Mouse (Mus musculus): ENCODE measurements around the gene Pja2. TPM values are rescaled to one million over a fixed set of nuclear protein-coding genes. Genes with fewer than 3 reads are reported as not detected.

Pja2 gene
- polyA plus RNA-seq, 1 experiment from 2014 or later = 72.5 TPM

- ATAC-seq (replicated peaks; ENCODE audit: low FRiP score) = no peak
- H3K9ac ChIP-seq (ENCODE audit: low read length) = no peak overlapping the region
- WGBS = 91% methylated on average over 4 of the region's 4 CpGs
- no peak overlapping the region for H3K27ac ChIP-seq (ENCODE audit: low read depth, low read length)
- H3K4me3 ChIP-seq (ENCODE audit: low read depth, low read length) = no peak overlapping the region
- no peak for DNase-seq (ENCODE audit: low spot score)
- H3K36me3 ChIP-seq (ENCODE audit: control insufficient read depth, insufficient read depth, low read length) = no peaks in the 10 kb centered on the region; the same call in 1 of the 2 replicates
- H3K4me1 ChIP-seq (replicated peaks; ENCODE audit: control insufficient read depth, insufficient read depth, low read length) = no peaks in the 10 kb centered on the region
- no peak overlapping the region for H3K4me2 ChIP-seq (ENCODE audit: low read depth, low read length, severe bottlenecking)
- H3K9me3 ChIP-seq (ENCODE audit: control insufficient read depth, low read length) = no peaks in the 10 kb centered on the region
- no peaks in the 10 kb centered on the region for H3K27me3 ChIP-seq (ENCODE audit: control insufficient read depth, insufficient read depth, low read length)
These were observed 56.5 kb downstream of the Pja2 start for GRCm38 (mm10) chr17:64275188-64275587.

GRCm38 (mm10) chr17:64274341-64275105 is 57.2 kb downstream of the Pja2 start:
- DNase-seq (ENCODE audit: low spot score) (no peak), ATAC-seq (replicated peaks; ENCODE audit: low FRiP score) (0 out of 2 replicates have a peak, but pooled peaks have one; percentile 5)
- Histone ChIP-seq H3K27me3 (ENCODE audit: control insufficient read depth, insufficient read depth, low read length) (no peaks in the 10 kb centered on the region), H3K9ac (ENCODE audit: low read length) (no peak overlapping the region), H3K27ac (ENCODE audit: low read depth, low read length) (no peak overlapping the region), H3K36me3 (ENCODE audit: control insufficient read depth, insufficient read depth, low read length) (no peaks in the 10 kb centered on the region; the same call in 1 of the 2 replicates), H3K4me1 (replicated peaks; ENCODE audit: control insufficient read depth, insufficient read depth, low read length) (no peaks in the 10 kb centered on the region), H3K4me3 (ENCODE audit: low read depth, low read length) (no peak overlapping the region), H3K9me3 (ENCODE audit: control insufficient read depth, low read length) (no peaks in the 10 kb centered on the region), H3K4me2 (ENCODE audit: low read depth, low read length, severe bottlenecking) (no peak overlapping the region)
- WGBS = 95% methylated on average over 10 of the region's 10 CpGs

- H3K27me3 ChIP-seq (ENCODE audit: control insufficient read depth, insufficient read depth, low read length) = no peaks in the 10 kb centered on the region
- H3K9me3 ChIP-seq (ENCODE audit: control insufficient read depth, low read length) = no peaks in the 10 kb centered on the region
- no peak overlapping the region for H3K4me3 ChIP-seq (ENCODE audit: low read depth, low read length)
- 76% methylated on average over 1 of the region's 1 CpGs for WGBS
- ATAC-seq (replicated peaks; ENCODE audit: low FRiP score) (no peak), DNase-seq (ENCODE audit: low spot score) (no peak)
- no peaks in the 10 kb centered on the region for H3K4me1 ChIP-seq (replicated peaks; ENCODE audit: control insufficient read depth, insufficient read depth, low read length)
- H3K4me2 ChIP-seq (ENCODE audit: low read depth, low read length, severe bottlenecking) = no peak overlapping the region
- no peak overlapping the region for H3K9ac ChIP-seq (ENCODE audit: low read length)
- no peak overlapping the region for H3K27ac ChIP-seq (ENCODE audit: low read depth, low read length)
- H3K36me3 ChIP-seq (ENCODE audit: control insufficient read depth, insufficient read depth, low read length) = no peaks in the 10 kb centered on the region
These were observed 71.1 kb downstream of the Pja2 start for GRCm38 (mm10) chr17:64260571-64260970.

- Histone ChIP-seq H3K9me3 (ENCODE audit: control insufficient read depth, low read length) (no peaks in the 10 kb centered on the region), H3K9ac (ENCODE audit: low read length) (no peak overlapping the region), H3K4me3 (ENCODE audit: low read depth, low read length) (no peak overlapping the region), H3K4me2 (ENCODE audit: low read depth, low read length, severe bottlenecking) (no peak overlapping the region), H3K36me3 (ENCODE audit: control insufficient read depth, insufficient read depth, low read length) (no peaks in the 10 kb centered on the region), H3K27ac (ENCODE audit: low read depth, low read length) (no peak overlapping the region), H3K4me1 (replicated peaks; ENCODE audit: control insufficient read depth, insufficient read depth, low read length) (no peaks in the 10 kb centered on the region), H3K27me3 (ENCODE audit: control insufficient read depth, insufficient read depth, low read length) (no peaks in the 10 kb centered on the region)
- 54% methylated on average over 3 of the region's 3 CpGs for WGBS
- ATAC-seq (replicated peaks; ENCODE audit: low FRiP score) (no peak), DNase-seq (ENCODE audit: low spot score) (no peak)
These were observed 83.5 kb downstream of the Pja2 start for GRCm38 (mm10) chr17:64248246-64248645.

GRCm38 (mm10) chr17:64242898-64243297 is 88.8 kb downstream of the Pja2 start:
- H3K36me3 ChIP-seq (ENCODE audit: control insufficient read depth, insufficient read depth, low read length) = no peaks in the 10 kb centered on the region
- no peaks in the 10 kb centered on the region for H3K9me3 ChIP-seq (ENCODE audit: control insufficient read depth, low read length)
- 78% methylated on average over 12 of the region's 12 CpGs for WGBS
- no peak overlapping the region for H3K4me3 ChIP-seq (ENCODE audit: low read depth, low read length)
- H3K4me2 ChIP-seq (ENCODE audit: low read depth, low read length, severe bottlenecking) = no peak overlapping the region
- H3K9ac ChIP-seq (ENCODE audit: low read length) = no peak overlapping the region
- DNase-seq (ENCODE audit: low spot score) = no peak
- no peak for ATAC-seq (replicated peaks; ENCODE audit: low FRiP score)
- H3K4me1 ChIP-seq (replicated peaks; ENCODE audit: control insufficient read depth, insufficient read depth, low read length) = no peaks in the 10 kb centered on the region
- no peaks in the 10 kb centered on the region for H3K27me3 ChIP-seq (ENCODE audit: control insufficient read depth, insufficient read depth, low read length)
- no peak overlapping the region for H3K27ac ChIP-seq (ENCODE audit: low read depth, low read length)

- no peak overlapping the region for H3K4me2 ChIP-seq (ENCODE audit: low read depth, low read length, severe bottlenecking)
- no peaks in the 10 kb centered on the region for H3K9me3 ChIP-seq (ENCODE audit: control insufficient read depth, low read length)
- H3K4me3 ChIP-seq (ENCODE audit: low read depth, low read length) = no peak overlapping the region
- no peaks in the 10 kb centered on the region for H3K36me3 ChIP-seq (ENCODE audit: control insufficient read depth, insufficient read depth, low read length)
- no peaks in the 10 kb centered on the region for H3K27me3 ChIP-seq (ENCODE audit: control insufficient read depth, insufficient read depth, low read length)
- no peak for DNase-seq (ENCODE audit: low spot score)
- ATAC-seq (replicated peaks; ENCODE audit: low FRiP score) = no peak
- H3K9ac ChIP-seq (ENCODE audit: low read length) = no peak overlapping the region
- H3K4me1 ChIP-seq (replicated peaks; ENCODE audit: control insufficient read depth, insufficient read depth, low read length) = no peaks in the 10 kb centered on the region
- no peak overlapping the region for H3K27ac ChIP-seq (ENCODE audit: low read depth, low read length)
- WGBS = 73% methylated on average over 9 of the region's 9 CpGs
These were observed 89.3 kb downstream of the Pja2 start for GRCm38 (mm10) chr17:64242310-64242859.

GRCm38 (mm10) chr17:64241544-64242292 is 90.0 kb downstream of the Pja2 start:
- no peaks in the 10 kb centered on the region for H3K4me1 ChIP-seq (replicated peaks; ENCODE audit: control insufficient read depth, insufficient read depth, low read length)
- ATAC-seq (replicated peaks; ENCODE audit: low FRiP score) (no peak), DNase-seq (ENCODE audit: low spot score) (no peak)
- no peaks in the 10 kb centered on the region for H3K9me3 ChIP-seq (ENCODE audit: control insufficient read depth, low read length)
- no peak overlapping the region for H3K9ac ChIP-seq (ENCODE audit: low read length)
- H3K4me2 ChIP-seq (ENCODE audit: low read depth, low read length, severe bottlenecking) = no peak overlapping the region
- H3K27ac ChIP-seq (ENCODE audit: low read depth, low read length) = no peak overlapping the region
- H3K36me3 ChIP-seq (ENCODE audit: control insufficient read depth, insufficient read depth, low read length) = no peaks in the 10 kb centered on the region
- no peaks in the 10 kb centered on the region for H3K27me3 ChIP-seq (ENCODE audit: control insufficient read depth, insufficient read depth, low read length)
- no peak overlapping the region for H3K4me3 ChIP-seq (ENCODE audit: low read depth, low read length)
- 86% methylated on average over 11 of the region's 11 CpGs for WGBS

GRCm38 (mm10) chr17:64232134-64232533 is 99.6 kb downstream of the Pja2 start:
- Histone ChIP-seq H3K36me3 (ENCODE audit: control insufficient read depth, insufficient read depth, low read length) (no peaks in the 10 kb centered on the region), H3K4me3 (ENCODE audit: low read depth, low read length) (no peak overlapping the region)

More at GRCm38 (mm10) chr17:64232134-64232533, 99.6 kb downstream of the Pja2 start:
- ATAC-seq (replicated peaks; ENCODE audit: low FRiP score) = no peak
- Histone ChIP-seq H3K9me3 (ENCODE audit: control insufficient read depth, low read length) (no peaks in the 10 kb centered on the region), H3K27me3 (ENCODE audit: control insufficient read depth, insufficient read depth, low read length) (no peaks in the 10 kb centered on the region), H3K4me1 (replicated peaks; ENCODE audit: control insufficient read depth, insufficient read depth, low read length) (no peaks in the 10 kb centered on the region), H3K27ac (ENCODE audit: low read depth, low read length) (no peak overlapping the region), H3K9ac (ENCODE audit: low read length) (no peak overlapping the region), H3K4me2 (ENCODE audit: low read depth, low read length, severe bottlenecking) (no peak overlapping the region)
- 83% methylated on average over 4 of the region's 4 CpGs for WGBS
- DNase-seq (ENCODE audit: low spot score) = no peak
